Mouse (Mus musculus) limb, embryonic 14.5 days (tissue): Measurements from ENCODE around the gene Rrp8. TPM values are rescaled to one million over a fixed set of nuclear protein-coding genes. Genes with fewer than 3 reads are reported as not detected.

Experiments used
- ATAC-seq: fragments of 200-750 bp; cut with Nextera tagmentation; 2 replicates; pipeline ENCODE4 v1.8.0; 2017; ENCODE audit warnings: low read depth, moderate number of reproducible peaks, moderate TSS enrichment; ENCODE audit not compliant: low FRiP score
- DNase-seq: peaks from one replicate; pipeline ENCODE4 v3.0.0-alpha.2; 2015; ENCODE audit warnings: low spot score
- H3K27ac ChIP-seq: fragments of 300-500 bp; sonication (generic); replicated peaks from 2 replicates; pipeline ENCODE4 v1.5.1; 2014; ENCODE audit warnings: low read depth, mild to moderate bottlenecking, low read length, moderate library complexity, mixed read lengths
- H3K27me3 ChIP-seq: fragments of 300-500 bp; sonication (generic); 2 replicates; pipeline ENCODE4 v1.6.1; 2014; ENCODE audit warnings: low read length, mixed read lengths; ENCODE audit not compliant: control insufficient read depth, insufficient read depth
- H3K36me3 ChIP-seq: fragments of 300-500 bp; sonication (generic); 2 replicates; pipeline ENCODE4 v1.6.1; 2014; ENCODE audit warnings: mild to moderate bottlenecking, low read length, moderate library complexity, mixed read lengths; ENCODE audit not compliant: control insufficient read depth, insufficient read depth
- H3K4me1 ChIP-seq: fragments of 300-500 bp; sonication (generic); 2 replicates; pipeline ENCODE4 v1.6.1; 2014; ENCODE audit warnings: antibody characterized with exemption, low read length, mixed read lengths; ENCODE audit not compliant: control insufficient read depth, insufficient read depth
- H3K4me2 ChIP-seq: fragments of 300-500 bp; sonication (generic); replicated peaks from 2 replicates; pipeline ENCODE4 v1.6.1; 2014; ENCODE audit warnings: low read depth, mild to moderate bottlenecking, low read length, moderate library complexity; ENCODE audit not compliant: severe bottlenecking
- H3K4me3 ChIP-seq: fragments of 300-500 bp; sonication (generic); replicated peaks from 2 replicates; pipeline ENCODE4 v1.5.1; 2014; ENCODE audit warnings: low read length
- H3K9ac ChIP-seq: fragments of 300-500 bp; sonication (generic); 2 replicates; pipeline ENCODE4 v1.6.1; 2014; ENCODE audit warnings: mild to moderate bottlenecking, low read depth, low read length, moderate library complexity; ENCODE audit not compliant: severe bottlenecking
- H3K9me3 ChIP-seq: fragments of 300-500 bp; sonication (generic); 2 replicates; pipeline ENCODE4 v1.6.1; 2016; ENCODE audit warnings: low read length; ENCODE audit not compliant: control insufficient read depth
- POLR2A ChIP-seq: fragments of 200-500 bp; IDR thresholded peaks from 2 replicates; pipeline ENCODE4 v1.8.0; 2012; ENCODE audit warnings: inconsistent platforms, mild to moderate bottlenecking, moderate library complexity, borderline replicate concordance; ENCODE audit not compliant: insufficient read depth, insufficient read length; ENCODE audit errors: extremely low read depth
- WGBS: fragments of 180-500 bp; shearing (Covaris S2); extraction: QIAGEN DNeasy Blood & Tissue Kit; methylation state at CpG from one replicate; pipeline ENCODE4 v1.1.7; 2014; 5-methylcytosine and 5-hydroxymethylcytosine counted together
- polyA plus RNA-seq, 2 experiments: library from polyadenylated mRNA; depleted of rRNA in 1 of 2; stranded (reverse) in 1 of 2; unstranded in 1 of 2; fragments of >200 nt; fragmentation: Nextera tagmentation in 1 of 2; extraction: Ambion mirVana in 1 of 2; gene quantifications; 2 replicates each; pipeline versions ENCODE4 v1.2.1 to v1.2.3; 2012 to 2014

Gene Rrp8
- polyA plus RNA-seq, 2 experiments: 27.6 to 31.0 TPM

GRCm38 (mm10) chr7:105761813-105762484 is 24.8 kb upstream of the Rrp8 start:
- ATAC-seq: no peak
- DNase-seq: no peak

GRCm38 (mm10) chr7:105753281-105753680 is 16.1 kb upstream of the Rrp8 start:
- peaks cover 63% of the 10 kb centered on the region for H3K36me3 ChIP-seq
- no peak overlapping the region for H3K27ac ChIP-seq
- no peak for TF ChIP-seq POLR2A
- no peak for ATAC-seq
- no peak overlapping the region for H3K4me2 ChIP-seq
- no peak overlapping the region for H3K9ac ChIP-seq
- DNase-seq: no peak
- H3K4me1 ChIP-seq: peaks cover 5% of the 10 kb centered on the region; the same call in 1 of the 2 replicates
- no peak overlapping the region for H3K4me3 ChIP-seq
- no peaks in the 10 kb centered on the region for H3K9me3 ChIP-seq
- WGBS: 94% methylated on average over 10 of the region's 10 CpGs
- no peaks in the 10 kb centered on the region for H3K27me3 ChIP-seq

More at GRCm38 (mm10) chr7:105761813-105762484, 24.8 kb upstream of the Rrp8 start:
- no peaks in the 10 kb centered on the region for H3K27me3 ChIP-seq
- no peak overlapping the region; the same call in 1 of the 2 replicates for H3K4me2 ChIP-seq
- WGBS: 44% methylated on average over 43 of the region's 51 CpGs
- H3K4me1 ChIP-seq: no peaks in the 10 kb centered on the region
- H3K4me3 ChIP-seq: no peak overlapping the region
- peaks cover 89% of the 10 kb centered on the region for H3K36me3 ChIP-seq
- TF ChIP-seq POLR2A: no peak
- no peak overlapping the region for H3K9ac ChIP-seq
- no peaks in the 10 kb centered on the region for H3K9me3 ChIP-seq
- H3K27ac ChIP-seq: no peak overlapping the region

DNA sequence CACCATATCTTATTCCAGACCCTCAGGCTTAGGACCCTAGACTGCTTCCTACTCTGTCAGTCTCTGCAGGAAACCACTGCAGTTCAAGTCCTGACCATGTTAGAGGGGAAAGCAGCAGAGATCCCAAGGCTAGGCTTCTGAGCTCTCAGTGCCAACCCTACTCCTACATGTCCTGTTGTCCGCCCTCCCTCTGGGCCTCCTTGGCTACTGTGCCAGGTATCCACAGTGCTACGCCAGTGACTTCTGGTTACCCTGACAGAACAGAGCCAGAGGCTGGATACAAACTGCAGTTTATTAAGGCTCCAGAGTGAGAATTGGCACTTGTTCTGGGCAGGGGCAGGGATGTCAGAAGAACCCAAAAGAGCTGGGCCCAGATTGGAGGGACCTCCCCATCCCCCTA is 15.5 kb upstream of the Rrp8 start:
- ATAC-seq (no peak), DNase-seq (no peak)
- 96% methylated on average over 2 of the region's 2 CpGs for WGBS
- no peaks in the 10 kb centered on the region for H3K9me3 ChIP-seq
- H3K4me3 ChIP-seq: no peak overlapping the region
- H3K4me1 ChIP-seq: peaks cover 5% of the 10 kb centered on the region; the same call in 1 of the 2 replicates
- no peak overlapping the region for H3K4me2 ChIP-seq
- TF ChIP-seq POLR2A: no peak
- no peaks in the 10 kb centered on the region for H3K27me3 ChIP-seq
- no peak overlapping the region for H3K27ac ChIP-seq
- no peak overlapping the region for H3K9ac ChIP-seq
- peaks cover 57% of the 10 kb centered on the region for H3K36me3 ChIP-seq

GRCm38 (mm10) chr7:105751491-105752433 is 14.6 kb upstream of the Rrp8 start, which contains the start of gene Tpp1:
Tpp1 (minus strand) TSS chr7:105752235.
- no peak for TF ChIP-seq POLR2A
- Histone ChIP-seq H3K4me3 (peak within 1 kb of the TSS; percentile 51), H3K4me1 (peaks cover 5% of the 10 kb centered on the region; the same call in 1 of the 2 replicates), H3K27me3 (no peaks in the 10 kb centered on the region), H3K9me3 (no peaks in the 10 kb centered on the region), H3K9ac (peak within 1 kb of the TSS; percentile 61), H3K27ac (no peak within 1 kb of the TSS; the same call in 1 of the 2 replicates), H3K36me3 (peaks cover 50% of the 10 kb centered on the region), H3K4me2 (peak within 1 kb of the TSS; percentile 66)
- peak; percentile 95 for ATAC-seq
- 22% methylated on average over 20 of the region's 20 CpGs for WGBS
- DNase-seq: peak; percentile 94

- Histone ChIP-seq H3K27me3 (no peaks in the 10 kb centered on the region), H3K4me2 (no peak overlapping the region), H3K9me3 (no peaks in the 10 kb centered on the region), H3K27ac (no peak overlapping the region), H3K4me3 (no peak overlapping the region), H3K36me3 (peaks cover 19% of the 10 kb centered on the region), H3K9ac (no peak overlapping the region), H3K4me1 (peaks cover 5% of the 10 kb centered on the region; the same call in 1 of the 2 replicates)
- TF ChIP-seq POLR2A: no peak
- ATAC-seq: no peak
- DNase-seq: no peak
- WGBS: 80% methylated on average over 2 of the region's 2 CpGs
These were observed 10.6 kb upstream of the Rrp8 start for GRCm38 (mm10) chr7:105747776-105748175.
